Mouse (Mus musculus): ENCODE data around the gene Ift172.

The Ift172 gene

DNA sequence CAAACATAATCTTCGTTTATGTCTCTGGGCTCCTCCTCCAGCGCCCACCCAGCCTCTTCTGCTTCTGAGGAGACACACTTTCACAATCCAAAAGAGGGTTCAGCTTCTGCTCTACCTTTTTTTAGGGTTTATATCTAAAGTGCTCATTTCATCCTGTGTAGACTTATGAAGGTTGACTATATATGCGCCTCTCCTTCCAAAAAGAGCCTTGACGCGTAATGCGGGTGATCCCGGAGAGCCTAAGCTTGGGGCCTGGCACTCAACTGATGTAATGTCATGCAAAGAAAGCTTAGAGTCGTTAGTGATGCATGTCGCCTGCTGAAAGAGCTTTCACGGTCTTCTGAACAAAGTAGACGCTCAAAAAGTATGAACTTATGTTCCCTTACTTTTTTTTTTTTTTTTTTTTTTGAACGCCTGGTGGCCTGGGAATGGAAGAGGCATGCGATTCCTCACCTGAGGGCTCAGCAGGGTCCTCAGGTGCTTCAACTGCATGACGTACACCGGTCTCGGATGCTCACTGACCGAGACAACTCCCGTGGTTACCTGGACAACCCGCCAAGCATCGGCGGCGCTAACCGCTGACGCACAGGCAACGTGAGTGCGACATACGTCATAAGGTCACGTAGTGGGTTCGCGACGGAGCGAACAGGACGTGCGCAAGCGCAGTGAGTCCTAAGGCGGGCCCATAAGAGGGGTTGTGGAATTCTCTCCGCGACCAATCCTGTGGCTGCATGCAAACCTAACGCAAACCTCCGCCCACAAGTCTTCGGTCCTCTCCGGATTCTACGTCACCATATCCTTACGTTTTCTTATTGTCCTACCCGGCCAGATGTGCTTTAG is at the start of gene Ift172:
TSS of gene Ift172 (minus strand) at position 596 of the 840 bp plus-strand sequence.
- POLR2A ChIA-PET = interaction anchor here (0.5 to 2.3 kb wide), 21 partner anchors 14 to 747 kb away, joined by 3 to 7 read pairs (median 4); partner anchors contain the start of genes Gm29609 (in 2 of the 4), Gtf3c2 (in 2 of the 4), Zfp513 (in 2 of the 4) and Gm9970 (in 1 of the 4)
- CTCF ChIA-PET = interaction anchor here in 3 of 4 experiments (0.6 to 1.2 kb wide), 6 partner anchors 11 to 825 kb away, joined by 3 to 6 read pairs (median 4); partner anchors contain the start of gene Cad (in 1 of the 3)

GRCm38 (mm10) chr5:31328255-31328654 is 37.3 kb upstream of the Ift172 start:
- ChIA-PET POLR2A (interaction anchor here in 3 of 4 experiments (0.6 to 1.5 kb wide), 6 partner anchors 12 to 147 kb away, joined by 3 to 5 read pairs (median 3); partner anchors contain the start of gene Ift172 (in 1 of the 3)), CTCF (interaction anchor here (0.6 to 1.6 kb wide), 36 partner anchors 9 to 852 kb away, joined by 3 to 9 read pairs (median 4); partner anchors contain the start of genes Eif2b4 (in 2 of the 4), Snx17 (in 2 of the 4), Atraid (in 1 of the 4) and Gm9970 (in 1 of the 4))

GRCm38 (mm10) chr5:31326850-31327249 is 35.9 kb upstream of the Ift172 start:
- ChIA-PET POLR2A (interaction anchor here in 2 of 4 experiments (1.5 kb wide), 2 partner anchors 36 to 134 kb away, joined by 3 to 4 read pairs; partner anchors contain the start of genes Eif2b4 (in 1 of the 2), Ift172 (in 1 of the 2) and Snx17 (in 1 of the 2)), CTCF (interaction anchor here in 3 of 4 experiments (0.6 to 1.2 kb wide), 7 partner anchors 13 to 405 kb away, joined by 3 to 8 read pairs (median 3); partner anchors contain the start of gene Ucn (in 1 of the 3))

DNA sequence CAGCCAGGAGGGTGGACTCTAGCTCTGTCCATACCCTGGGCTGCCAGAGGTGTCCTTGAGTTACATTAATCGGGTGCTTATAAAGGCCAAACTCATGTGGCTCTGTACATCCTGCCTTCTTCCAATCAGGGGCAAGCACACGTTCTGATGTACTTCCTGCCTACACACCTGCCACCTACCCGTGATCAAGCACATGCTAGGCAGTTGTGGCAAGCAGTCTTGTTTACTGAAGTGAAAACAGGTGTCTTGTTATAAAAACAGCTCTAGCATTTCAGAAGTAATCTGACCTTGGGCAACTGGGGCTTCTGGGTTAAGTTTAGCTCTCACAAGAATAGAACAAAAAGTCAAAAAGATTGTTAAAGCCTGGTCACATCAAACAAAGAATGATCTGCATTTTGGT is 33.2 kb upstream of the Ift172 start:
- ChIA-PET CTCF (interaction anchor here in 2 of 4 experiments (0.6 to 0.9 kb wide), 2 partner anchors 128 to 136 kb away, joined by 3 to 4 read pairs; partner anchors contain the start of gene Zfp512 (in 1 of the 2)), POLR2A (interaction anchor here in 2 of 4 experiments (0.7 to 0.9 kb wide), 2 partner anchors 103 to 190 kb away, joined by 3 read pairs; no protein-coding TSS in a partner anchor)

- ChIA-PET POLR2A (no interaction called here), CTCF (no interaction called here)
Measured at GRCm38 (mm10) chr5:31322776-31323175, 31.9 kb upstream of the Ift172 start.

DNA sequence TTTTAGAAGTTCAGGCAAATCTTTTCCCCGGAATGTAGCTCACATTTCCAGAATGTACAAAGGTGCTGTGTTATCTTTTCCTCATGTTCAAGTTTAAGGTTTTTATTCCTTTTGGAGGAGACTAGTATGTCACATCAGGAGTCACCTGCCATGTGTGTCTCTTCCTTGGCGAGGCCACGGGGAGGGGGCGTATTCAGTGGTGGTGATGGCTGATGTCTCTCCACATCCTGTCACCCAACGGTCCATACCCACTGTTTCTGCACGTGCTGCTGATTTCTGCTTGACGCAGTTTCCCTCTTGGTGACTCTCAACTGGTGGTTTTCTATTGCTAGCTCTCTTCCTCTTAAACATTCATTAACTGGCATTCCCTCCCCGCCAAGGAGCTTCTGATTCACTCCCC is 21.9 kb upstream of the Ift172 start:
- POLR2A ChIA-PET = no interaction called here
- CTCF ChIA-PET = no interaction called here

DNA sequence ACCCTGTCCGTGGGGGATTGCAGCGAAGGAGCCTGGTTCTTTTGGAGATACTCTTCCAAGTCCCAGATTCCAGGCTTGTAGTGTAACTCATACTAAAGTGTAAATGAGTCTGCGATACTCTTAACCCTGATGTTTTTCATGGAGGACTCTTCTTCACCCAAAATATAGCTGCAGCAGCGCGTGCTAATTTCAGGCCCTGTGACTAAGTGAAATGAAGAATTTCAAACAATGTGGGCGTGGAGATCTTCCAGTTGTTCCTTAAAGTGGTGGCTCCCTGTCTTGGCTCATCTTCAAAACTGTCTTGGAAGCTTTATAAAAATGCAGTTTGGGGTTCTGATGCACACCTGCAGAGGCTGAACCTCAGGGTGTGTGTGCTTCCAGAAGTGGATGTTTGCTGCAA is 12.2 kb upstream of the Ift172 start:
- ChIA-PET POLR2A (interaction anchor here in 1 of 4 experiments (0.6 kb wide), 1 partner anchor 62 kb away, joined by 3 read pairs; the partner anchor contains the start of genes Gm9970 and Nrbp1), CTCF (interaction anchor here in 2 of 4 experiments (0.7 to 2.8 kb wide), 2 partner anchors 25 to 26 kb away, joined by 3 to 9 read pairs; no protein-coding TSS in a partner anchor)

DNA sequence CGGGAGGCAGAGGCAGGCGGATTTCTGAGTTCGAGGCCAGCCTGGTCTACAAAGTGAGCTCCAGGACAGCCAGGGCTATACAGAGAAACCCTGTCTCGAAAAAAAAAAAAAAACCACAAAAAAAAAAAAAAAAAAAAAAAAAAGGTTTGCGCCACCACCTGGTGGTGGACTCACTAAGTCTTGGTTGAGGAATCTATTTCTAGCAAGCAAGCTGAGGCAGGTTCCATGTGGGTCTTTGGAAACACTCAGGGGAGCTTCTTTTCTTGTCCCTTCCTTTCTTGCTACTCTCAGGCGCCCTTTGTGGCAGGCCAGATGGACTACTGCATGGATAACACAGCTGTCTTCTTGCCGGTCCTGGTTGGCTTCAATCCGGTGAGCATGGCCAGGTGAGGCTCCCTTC is 10.9 kb upstream of the Ift172 start:
- POLR2A ChIA-PET = interaction anchor here in 2 of 4 experiments (0.6 to 1.0 kb wide), 4 partner anchors 10 to 853 kb away, joined by 3 to 4 read pairs (median 3); partner anchors contain the start of gene Zfp512 (in 1 of the 2)
- CTCF ChIA-PET = interaction anchor here (0.6 to 2.8 kb wide), 16 partner anchors 11 to 684 kb away, joined by 3 to 12 read pairs (median 4); partner anchors contain the start of genes Ift172 (in 2 of the 4) and Gtf3c2 (in 1 of the 4)

- CTCF ChIA-PET = no interaction called here
- POLR2A ChIA-PET = no interaction called here
Measured at GRCm38 (mm10) chr5:31298486-31298885, 7.6 kb upstream of the Ift172 start.

GRCm38 (mm10) chr5:31297981-31298380 is 7.1 kb upstream of the Ift172 start:
- POLR2A ChIA-PET = no interaction called here
- CTCF ChIA-PET = no interaction called here

DNA sequence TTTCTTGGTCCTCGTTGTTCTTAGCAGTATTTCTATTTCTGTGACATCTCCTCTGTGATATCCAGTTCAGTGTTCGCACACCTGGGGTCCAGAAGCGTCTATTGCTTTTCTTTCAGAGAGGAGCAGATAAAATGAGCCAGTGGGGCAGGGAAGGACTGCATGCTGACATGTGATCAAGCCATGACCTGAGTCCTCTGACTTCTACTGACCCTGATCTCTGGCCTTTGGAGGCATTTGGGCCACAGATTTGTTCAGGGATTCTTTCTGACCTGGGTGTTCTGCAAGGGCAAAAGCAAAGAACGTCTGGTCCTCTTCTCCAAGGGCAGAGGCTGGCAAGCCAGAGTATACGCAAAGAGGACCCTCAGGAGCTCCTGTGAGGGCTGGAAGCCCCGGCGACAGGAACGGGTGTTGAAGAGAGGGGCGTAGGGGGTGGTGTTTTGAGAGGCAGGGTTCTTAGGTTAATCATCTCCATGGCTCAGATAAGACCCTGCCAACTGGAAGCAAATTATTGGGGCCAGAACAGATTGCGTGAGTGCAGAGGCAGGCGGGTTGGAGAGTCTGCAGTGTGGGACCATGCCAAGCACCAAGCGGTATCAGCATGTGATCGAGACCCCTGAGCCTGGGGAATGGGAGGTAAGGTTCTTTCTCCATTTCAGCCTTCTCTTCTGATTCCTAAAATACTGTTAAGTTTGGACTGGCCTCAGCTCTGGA is 6.3 kb upstream of the Ift172 start, which contains the start of gene Gckr:
TSS of gene Gckr (plus strand) at position 397 of the 711 bp plus-strand sequence.
- POLR2A ChIA-PET = no interaction called here
- CTCF ChIA-PET = no interaction called here

GRCm38 (mm10) chr5:31295606-31296141 is 4.8 kb upstream of the Ift172 start, which contains the start of gene Fndc4:
TSS of gene Fndc4 (minus strand) at chr5:31296080.
- CTCF ChIA-PET = interaction anchor here in 2 of 4 experiments (0.5 to 1.3 kb wide), 2 partner anchors 32 to 75 kb away, joined by 3 read pairs; no protein-coding TSS in a partner anchor
- POLR2A ChIA-PET = interaction anchor here in 2 of 4 experiments (0.7 to 1.0 kb wide), 2 partner anchors 101 to 115 kb away, joined by 3 read pairs; no protein-coding TSS in a partner anchor

DNA sequence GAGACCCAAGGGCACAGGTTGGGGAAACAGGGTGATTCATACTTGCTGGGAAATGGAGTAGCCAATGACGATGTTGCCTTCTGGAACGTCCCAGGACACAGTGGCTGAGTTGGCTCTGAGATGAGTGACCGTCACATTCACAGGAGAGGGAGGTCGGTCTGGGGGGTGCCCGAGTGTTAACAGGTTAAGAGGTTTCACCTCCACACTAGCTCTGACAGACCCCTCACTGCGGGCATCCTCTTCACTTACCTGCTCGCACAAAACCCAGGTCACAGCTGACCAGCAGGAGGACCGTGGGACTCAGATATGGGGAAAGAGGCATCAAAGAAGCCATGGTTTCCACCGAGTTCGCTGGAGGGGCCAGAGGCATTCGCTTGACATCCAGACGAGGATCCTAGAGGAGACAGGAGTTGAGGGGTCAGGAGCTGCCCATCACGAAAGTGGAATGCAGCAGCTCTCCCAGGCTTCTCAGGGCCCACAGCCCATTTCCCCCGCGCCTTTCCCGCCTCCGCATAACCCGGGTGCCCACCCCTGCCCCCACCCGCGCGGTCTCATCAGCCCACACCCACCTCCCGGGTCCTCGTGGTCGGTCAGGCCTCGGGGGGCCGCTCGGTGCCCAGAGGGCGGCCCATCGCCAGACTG is 4.2 kb upstream of the Ift172 start:
- CTCF ChIA-PET = interaction anchor here in 3 of 4 experiments (0.5 to 1.3 kb wide), 3 partner anchors 33 to 213 kb away, joined by 3 read pairs; no protein-coding TSS in a partner anchor
- POLR2A ChIA-PET = interaction anchor here in 2 of 4 experiments (0.5 to 1.0 kb wide), 2 partner anchors 76 to 100 kb away, joined by 3 to 12 read pairs; no protein-coding TSS in a partner anchor

GRCm38 (mm10) chr5:31291361-31291688 is 409 bp upstream of the Ift172 start:
- ChIA-PET POLR2A (interaction anchor here in 3 of 4 experiments (0.5 to 1.6 kb wide), 7 partner anchors 70 to 237 kb away, joined by 3 to 6 read pairs (median 4); partner anchors contain the start of genes Zfp513 (in 2 of the 3), Gm29609 (in 1 of the 3), Gtf3c2 (in 1 of the 3) and Ppm1g (in 1 of the 3)), CTCF (interaction anchor here in 2 of 4 experiments (1.2 kb wide), 2 partner anchors 10 to 11 kb away, joined by 4 read pairs; no protein-coding TSS in a partner anchor)

DNA sequence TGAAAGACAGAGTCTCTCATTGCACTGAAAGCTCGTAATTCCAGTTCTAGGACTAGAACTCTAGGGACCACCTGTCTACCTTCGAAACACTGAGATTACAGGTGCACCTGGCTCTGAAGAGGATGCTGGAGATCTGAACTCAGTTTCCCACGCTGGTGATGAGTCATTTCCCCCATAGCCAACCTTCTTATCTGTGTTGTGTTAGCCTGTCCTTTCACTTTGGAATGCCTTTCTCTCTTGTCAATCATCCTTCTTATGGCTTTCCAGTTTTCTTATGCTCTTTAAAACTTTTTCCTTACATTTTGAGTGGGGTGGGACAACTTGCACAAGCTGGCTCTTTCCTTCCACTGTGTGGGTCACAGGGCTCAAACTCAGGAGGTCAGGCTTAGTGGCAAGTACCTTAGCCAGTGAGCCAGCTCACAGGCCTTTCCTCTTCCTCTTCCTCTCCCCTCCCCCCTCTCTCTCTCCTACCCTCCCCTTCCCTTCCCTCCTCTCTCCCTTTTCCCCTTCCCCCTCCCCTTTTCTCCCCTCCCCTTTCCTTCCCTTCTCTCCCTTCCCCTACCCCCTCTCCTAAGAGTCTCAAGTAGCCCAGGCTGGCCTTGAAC is 1.2 kb downstream of the Ift172 start:
- ChIA-PET POLR2A (interaction anchor here in 3 of 4 experiments (0.5 to 2.3 kb wide), 7 partner anchors 15 to 112 kb away, joined by 3 to 7 read pairs (median 4); partner anchors contain the start of genes Gm9970 (in 1 of the 3) and Nrbp1 (in 1 of the 3)), CTCF (interaction anchor here in 1 of 4 experiments (0.6 kb wide), 1 partner anchor 1424 kb away, joined by 6 read pairs; no protein-coding TSS in a partner anchor)

- ChIA-PET POLR2A (interaction anchor here in 2 of 4 experiments (1.1 to 2.3 kb wide), 4 partner anchors 36 to 97 kb away, joined by 3 to 7 read pairs (median 4); partner anchors contain the start of genes Gm9970 (in 1 of the 2) and Nrbp1 (in 1 of the 2)), CTCF (no interaction called here)
Measured at GRCm38 (mm10) chr5:31288655-31289054, 2.3 kb downstream of the Ift172 start.

DNA sequence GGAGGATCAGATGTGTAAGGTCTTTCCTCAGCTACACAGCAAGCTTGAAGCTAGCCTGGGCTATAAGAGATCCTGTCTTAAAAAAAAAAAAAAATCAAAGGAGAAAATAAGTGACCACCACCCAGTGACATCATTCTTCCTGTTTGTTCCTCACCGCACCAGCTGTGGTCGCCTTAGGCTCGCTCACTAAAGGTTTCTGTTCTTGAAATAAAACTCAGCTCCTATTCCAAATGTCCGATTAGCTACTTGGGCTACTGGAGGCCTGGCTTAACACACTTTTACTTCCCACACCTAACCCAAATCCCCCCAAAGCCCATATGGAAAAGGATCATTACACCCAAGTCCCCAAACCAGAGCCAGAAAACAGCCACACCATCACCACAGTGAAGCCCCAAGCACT is 2.7 kb downstream of the Ift172 start:
- ChIA-PET POLR2A (interaction anchor here in 2 of 4 experiments (1.1 to 2.0 kb wide), 3 partner anchors 36 to 96 kb away, joined by 3 to 5 read pairs (median 4); no protein-coding TSS in a partner anchor), CTCF (no interaction called here)

Data from embryonic stem cell, embryonic (primary cell).